Mouse (Mus musculus) stomach, embryonic 14.5 days (tissue): ENCODE measurements around the gene Ttc23. TPM values are rescaled to one million over a fixed set of nuclear protein-coding genes. Genes with fewer than 3 reads are reported as not detected.
A peak's percentile ranks its signal among the peaks of the same experiment; 100 is the strongest.

ENCODE experiments used
- ATAC-seq: fragments of 200-750 bp; cut with Nextera tagmentation; 2 replicates; pipeline ENCODE4 v1.8.0; 2017; ENCODE audit warnings: low read depth, moderate TSS enrichment; ENCODE audit not compliant: insufficient number of reproducible peaks, insufficient read depth, low FRiP score
- H3K27ac ChIP-seq: fragments of 300-500 bp; sonication (generic); 2 replicates; pipeline ENCODE4 v1.5.1; 2014; ENCODE audit warnings: mild to moderate bottlenecking, low read length, moderate library complexity, mixed read lengths
- H3K27me3 ChIP-seq: fragments of 300-500 bp; sonication (generic); 2 replicates; pipeline ENCODE4 v1.6.1; 2014; ENCODE audit warnings: low read length, control low read depth, mixed read lengths; ENCODE audit not compliant: control insufficient read depth, insufficient read depth
- H3K36me3 ChIP-seq: fragments of 300-500 bp; sonication (generic); 2 replicates; pipeline ENCODE4 v1.6.1; 2014; ENCODE audit warnings: mild to moderate bottlenecking, control low read depth, low read length, moderate library complexity, mixed read lengths; ENCODE audit not compliant: control insufficient read depth, insufficient read depth
- H3K4me1 ChIP-seq: fragments of 300-500 bp; sonication (generic); 2 replicates; pipeline ENCODE4 v1.6.1; 2014; ENCODE audit warnings: low read length, control low read depth, mixed read lengths; ENCODE audit not compliant: control insufficient read depth, insufficient read depth
- H3K4me2 ChIP-seq: fragments of 300-500 bp; sonication (generic); replicated peaks from 2 replicates; pipeline ENCODE4 v1.6.1; 2014; ENCODE audit warnings: low read depth, low read length, control low read depth
- H3K4me3 ChIP-seq: fragments of 300-500 bp; sonication (generic); 2 replicates; pipeline ENCODE4 v1.5.1; 2014; ENCODE audit warnings: low read depth, low read length, control low read depth
- H3K9ac ChIP-seq: fragments of 300-500 bp; sonication (generic); replicated peaks from 2 replicates; pipeline ENCODE4 v1.6.1; 2014; ENCODE audit warnings: low read depth, mild to moderate bottlenecking, control low read depth, low read length, moderate library complexity, mixed read lengths
- H3K9me3 ChIP-seq: fragments of 300-500 bp; sonication (generic); 2 replicates; pipeline ENCODE4 v1.6.1; 2016; ENCODE audit warnings: low read depth, low read length, control low read depth; ENCODE audit not compliant: control insufficient read depth
- WGBS: fragments of 180-500 bp; shearing (Covaris S2); extraction: QIAGEN DNeasy Blood & Tissue Kit; methylation state at CpG from one replicate; pipeline ENCODE4 v1.1.7; 2014; 5-methylcytosine and 5-hydroxymethylcytosine counted together
- polyA plus RNA-seq: library from polyadenylated mRNA; unstranded; fragments of >200 nt; fragmentation: Nextera tagmentation; extraction: Ambion mirVana; gene quantifications from 2 replicates; pipeline ENCODE4 v1.2.1, GENCODE M21; 2014

The Ttc23 gene
- polyA plus RNA-seq, 1 experiment from 2014 or later, result 38.6 TPM

DNA sequence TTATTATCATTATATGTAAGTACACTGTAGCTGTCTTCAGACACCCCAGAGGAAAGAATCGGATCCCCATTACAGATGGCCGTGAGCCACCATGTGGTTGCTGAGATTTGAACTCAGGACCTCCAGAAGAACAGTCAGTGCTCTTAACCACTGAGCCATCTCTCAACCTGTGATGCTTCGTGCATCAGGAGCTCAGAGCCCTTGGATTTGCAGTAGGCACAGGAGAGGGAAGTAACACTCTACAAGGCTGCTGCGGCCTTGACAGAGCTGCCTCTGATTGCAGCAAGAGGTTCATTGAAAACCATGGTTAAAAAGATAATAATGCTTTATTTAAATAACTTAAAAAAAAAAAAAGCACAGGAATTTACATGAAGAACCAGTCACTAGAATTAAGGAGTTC is 1.2 kb downstream of the Ttc23 start:
- Histone ChIP-seq H3K4me1 (peaks cover 21% of the 10 kb centered on the region), H3K36me3 (no peaks in the 10 kb centered on the region), H3K27me3 (no peaks in the 10 kb centered on the region), H3K27ac (no peak overlapping the region), H3K9me3 (no peaks in the 10 kb centered on the region), H3K4me3 (peak overlapping the region; percentile 51), H3K4me2 (peak overlapping the region; percentile 40), H3K9ac (no peak overlapping the region)
- 65% methylated on average over 4 of the region's 4 CpGs for WGBS
- ATAC-seq, result no peak

DNA sequence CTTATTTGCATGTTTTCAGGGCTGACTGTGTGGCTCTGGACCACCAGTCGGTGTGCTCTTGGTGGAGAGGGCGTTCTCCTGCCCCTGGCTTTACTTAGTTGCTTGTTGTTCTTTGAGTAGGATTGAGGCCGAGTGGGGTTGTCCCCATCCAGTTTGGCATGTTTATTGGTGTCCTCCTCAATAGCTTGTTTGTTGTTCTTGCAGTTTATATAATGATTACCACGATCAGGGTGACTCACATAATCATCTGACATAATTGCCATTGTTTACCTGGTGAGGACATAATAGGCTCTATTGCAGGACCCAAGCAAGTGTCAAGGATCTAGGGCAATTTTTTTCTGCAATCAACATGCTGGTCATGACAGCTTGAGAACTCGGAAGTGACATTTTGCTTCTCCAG is 5.0 kb downstream of the Ttc23 start:
- no peak overlapping the region for H3K9ac ChIP-seq
- no peaks in the 10 kb centered on the region for H3K9me3 ChIP-seq

GRCm38 (mm10) chr7:67654668-67655067 is 7.5 kb downstream of the Ttc23 start:
- Histone ChIP-seq H3K9me3 (no peaks in the 10 kb centered on the region), H3K4me3 (no peak overlapping the region), H3K27me3 (no peaks in the 10 kb centered on the region), H3K9ac (no peak overlapping the region), H3K36me3 (no peaks in the 10 kb centered on the region), H3K27ac (no peak overlapping the region), H3K4me1 (peaks cover 7% of the 10 kb centered on the region), H3K4me2 (no peak overlapping the region)
- ATAC-seq, result no peak
- 51% methylated on average over 7 of the region's 7 CpGs for WGBS

More for the DNA sequence above, 5.0 kb downstream of the Ttc23 start:
- 66% methylated on average over 5 of the region's 5 CpGs for WGBS
- ATAC-seq, result no peak
- peaks cover 18% of the 10 kb centered on the region for H3K4me1 ChIP-seq
- no peaks in the 10 kb centered on the region for H3K36me3 ChIP-seq
- no peak overlapping the region for H3K27ac ChIP-seq
- no peaks in the 10 kb centered on the region for H3K27me3 ChIP-seq
- H3K4me2 ChIP-seq, result no peak overlapping the region
- H3K4me3 ChIP-seq, result no peak overlapping the region

DNA sequence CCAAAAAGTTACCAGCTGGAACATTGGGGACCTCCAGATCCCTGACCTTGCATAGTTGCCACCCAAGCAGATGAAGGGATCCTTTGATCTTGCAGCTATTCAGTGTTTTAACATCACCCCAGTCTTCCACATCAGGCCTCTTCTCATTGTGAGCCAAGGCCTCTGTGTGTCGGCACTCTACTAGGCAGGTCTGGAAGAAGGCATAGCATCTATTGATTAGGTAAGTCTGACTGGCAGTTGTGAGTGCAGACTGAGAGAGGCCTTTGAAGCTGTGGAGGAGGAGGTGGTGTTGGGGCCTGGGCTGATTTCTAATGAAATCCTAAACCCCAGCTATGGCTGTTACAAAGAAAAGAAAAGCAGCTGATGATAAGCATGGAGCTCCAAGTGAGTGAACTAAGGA is 8.0 kb downstream of the Ttc23 start:
- H3K4me2 ChIP-seq, result 0 out of 2 replicates have a peak overlapping the region, but pooled peaks have one; percentile 3
- ATAC-seq, result 0 out of 2 replicates have a peak, but pooled peaks have one; percentile 67
- WGBS, result 23% methylated on average over 1 of the region's 1 CpGs

DNA sequence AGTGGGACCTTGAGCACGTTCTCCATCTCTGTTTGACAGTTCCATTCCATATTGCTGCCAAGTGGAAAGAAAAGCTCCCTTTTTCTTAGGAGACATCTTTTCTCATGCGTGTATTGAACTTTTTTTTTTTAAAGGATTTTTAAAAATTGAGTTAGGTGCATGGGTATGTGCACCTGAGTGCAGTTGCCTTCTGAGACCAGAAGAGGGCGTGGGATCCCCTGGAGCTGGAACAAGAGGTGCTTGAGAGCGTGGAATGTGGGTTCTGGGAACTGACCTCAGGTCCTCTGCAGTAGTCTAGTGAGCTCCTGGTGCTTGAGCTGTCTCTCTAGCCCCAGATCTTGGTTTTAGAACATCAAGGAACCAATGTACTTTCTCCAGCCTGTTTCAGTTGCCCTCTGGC is 10.9 kb downstream of the Ttc23 start:
- Histone ChIP-seq H3K4me2 (no peak overlapping the region), H3K9ac (no peak overlapping the region), H3K4me3 (no peak overlapping the region), H3K9me3 (no peaks in the 10 kb centered on the region), H3K27ac (no peak overlapping the region), H3K27me3 (no peaks in the 10 kb centered on the region), H3K4me1 (0 out of 2 replicates have a peak, but pooled peaks cover 3% of the 10 kb centered on the region), H3K36me3 (peaks cover 7% of the 10 kb centered on the region; the same call in 1 of the 2 replicates)
- 84% methylated on average over 4 of the region's 4 CpGs for WGBS
- ATAC-seq, result no peak

More for the DNA sequence above, 8.0 kb downstream of the Ttc23 start:
- H3K27me3 ChIP-seq, result no peaks in the 10 kb centered on the region
- H3K36me3 ChIP-seq, result no peaks in the 10 kb centered on the region
- no peaks in the 10 kb centered on the region for H3K9me3 ChIP-seq
- no peak overlapping the region for H3K9ac ChIP-seq
- 0 out of 2 replicates have a peak, but pooled peaks cover 3% of the 10 kb centered on the region for H3K4me1 ChIP-seq
- H3K27ac ChIP-seq, result peak overlapping the region; percentile 44; the same call in 1 of the 2 replicates
- H3K4me3 ChIP-seq, result no peak overlapping the region

- Histone ChIP-seq H3K9me3 (no peaks in the 10 kb centered on the region), H3K36me3 (peaks cover 17% of the 10 kb centered on the region), H3K27me3 (no peaks in the 10 kb centered on the region), H3K9ac (no peak overlapping the region), H3K27ac (no peak overlapping the region), H3K4me1 (no peaks in the 10 kb centered on the region), H3K4me3 (no peak overlapping the region), H3K4me2 (no peak overlapping the region)
- no peak for ATAC-seq
- 59% methylated on average over 5 of the region's 5 CpGs for whole genome bisulfite sequencing
Observed at GRCm38 (mm10) chr7:67662424-67662823, 15.2 kb downstream of the Ttc23 start.

- no peak for ATAC-seq
- H3K27ac ChIP-seq, result no peak overlapping the region
- no peaks in the 10 kb centered on the region for H3K27me3 ChIP-seq
- H3K4me1 ChIP-seq, result no peaks in the 10 kb centered on the region
- no peak overlapping the region for H3K4me2 ChIP-seq
- WGBS, result 74% methylated on average over 14 of the region's 14 CpGs
- H3K9me3 ChIP-seq, result no peaks in the 10 kb centered on the region
- H3K9ac ChIP-seq, result no peak overlapping the region
- H3K4me3 ChIP-seq, result no peak overlapping the region
- peaks cover 22% of the 10 kb centered on the region for H3K36me3 ChIP-seq
Observed at GRCm38 (mm10) chr7:67663981-67664694, 16.9 kb downstream of the Ttc23 start.

- Histone ChIP-seq H3K4me1 (no peaks in the 10 kb centered on the region), H3K9ac (no peak overlapping the region), H3K9me3 (no peaks in the 10 kb centered on the region), H3K36me3 (peaks cover 26% of the 10 kb centered on the region), H3K27ac (no peak overlapping the region), H3K4me3 (no peak overlapping the region), H3K4me2 (no peak overlapping the region), H3K27me3 (no peaks in the 10 kb centered on the region)
- no peak for ATAC-seq
- 93% methylated on average over 1 of the region's 1 CpGs for WGBS
Observed at GRCm38 (mm10) chr7:67670965-67671364, 23.8 kb downstream of the Ttc23 start.
